Mouse (Mus musculus): Measurements from ENCODE around the gene Stip1. TPM values are rescaled to one million over a fixed set of nuclear protein-coding genes. Genes with fewer than 3 reads are reported as not detected.

Stip1 gene
- total and polyA plus RNA-seq, 3 experiments = 178 to 314 (median 202) TPM

DNA sequence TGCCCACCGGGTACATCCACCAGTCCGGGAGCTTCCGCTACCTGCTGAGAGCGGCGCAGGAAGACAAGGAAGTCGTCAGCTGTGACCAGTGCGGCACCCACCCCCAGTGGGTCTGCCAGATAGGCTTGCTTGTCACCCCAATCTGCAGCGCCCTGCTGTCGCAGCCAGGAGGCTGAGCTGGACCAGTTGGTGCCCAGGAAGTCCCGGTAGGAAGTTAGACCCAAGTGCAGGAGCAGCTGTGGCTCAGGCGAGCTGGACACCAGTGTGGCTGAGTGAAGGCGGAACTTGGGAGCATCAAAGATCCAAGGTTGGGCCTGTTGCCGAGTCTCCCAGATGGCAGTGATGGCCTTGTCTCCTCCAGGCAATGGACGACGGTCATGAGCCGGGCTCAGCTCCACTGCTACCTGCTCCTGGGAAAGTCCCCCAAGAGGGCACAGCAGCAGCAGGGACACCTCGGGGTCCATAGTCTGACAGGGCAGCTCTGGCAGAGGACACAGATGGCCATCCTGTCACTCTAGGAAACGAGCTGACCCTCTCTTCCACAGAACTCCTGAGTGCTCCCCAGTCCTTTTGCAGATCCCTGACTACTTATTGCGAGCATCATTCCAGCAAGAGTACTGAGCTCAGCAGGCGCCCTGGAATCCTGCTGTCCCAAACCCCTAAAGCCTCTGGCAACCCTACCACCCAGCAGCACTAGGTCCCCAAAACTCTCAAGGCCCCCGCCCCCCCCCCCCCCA is 44.3 kb downstream of the Stip1 start:
- Histone ChIP-seq H3K27ac (ENCODE audit: insufficient read depth, low read depth) (no peak overlapping the region), H3K9ac (ENCODE audit: insufficient read depth, low read depth) (peak overlapping the region; percentile 62), H3K4me3 (replicated peaks in 1 of 3; ENCODE audit: low read depth in 2 of 3, low read length in 2 of 3, poor library complexity in 1 of 3) (peak overlapping the region; percentile 63 to 90 (median 69)), H3K36me3 (replicated peaks in 1 of 2; ENCODE audit: control insufficient read depth in 1 of 2, insufficient read depth in 1 of 2, low read length in 1 of 2) (peaks cover 24 to 30% of the 10 kb centered on the region in 2 experiments), H3K4me2 (ENCODE audit: insufficient read depth, low read depth, poor library complexity, severe bottlenecking) (peak overlapping the region; percentile 67), H3K27me3 (replicated peaks) (no peaks in the 10 kb centered on the region), H3K9me3 (replicated peaks; ENCODE audit: low read length) (no peaks in the 10 kb centered on the region), H3K79me2 (replicated peaks; ENCODE audit: control insufficient read depth, extremely low read depth, insufficient read depth, poor library complexity, severe bottlenecking) (no peaks in the 10 kb centered on the region), H3K4me1 (ENCODE audit: control insufficient read depth in 1 of 2, insufficient read depth in 2 of 2) (peaks cover 4 to 56% of the 10 kb centered on the region in 2 experiments)
- TF ChIP-seq CHD1 (IDR thresholded peaks at IDR 0.05; ENCODE audit: low read depth, low read length) = no peak
- no peak for TF ChIP-seq UBTF (IDR thresholded peaks at IDR 0.05; ENCODE audit: low read depth, low read length)
- TF ChIP-seq USF2 (conservative IDR thresholded peaks at IDR 0.05; ENCODE audit: low read depth, low read length) = no peak
- TF ChIP-seq MAZ (IDR thresholded peaks at IDR 0.05; ENCODE audit: low read depth, low read length) = no peak
- TF ChIP-seq MXI1 (IDR thresholded peaks at IDR 0.05; ENCODE audit: low read depth, low read length) = peak; percentile 3; the same call in 1 of the 2 replicates
- peak; percentile 50 for TF ChIP-seq SIN3A (IDR thresholded peaks at IDR 0.05; ENCODE audit: low read length)
- TF ChIP-seq HCFC1 (IDR thresholded peaks at IDR 0.05; ENCODE audit: low read depth, low read length) = no peak
- no peak for TF ChIP-seq ELF1 (IDR thresholded peaks at IDR 0.05; ENCODE audit: low read depth, low read length)
- TF ChIP-seq CTCF (conservative IDR thresholded peaks at IDR 0.05 in 1 of 2, IDR thresholded peaks at IDR 0.05 in 1 of 2; ENCODE audit: low read depth in 2 of 2, low read length in 2 of 2) = no peak
- 0 out of 2 replicates have a peak, but pooled peaks have one; percentile 8 for TF ChIP-seq ZMIZ1 (IDR thresholded peaks at IDR 0.05; ENCODE audit: low read depth, low read length)
- no peak for TF ChIP-seq MEF2A (IDR thresholded peaks at IDR 0.05; ENCODE audit: borderline replicate concordance, low read depth, low read length)
- no peak for DNase-seq (ENCODE audit: extremely low read depth)
- in situ Hi-C loops (cut with MboI; ENCODE audit: low pct_ligation_motif_present, low pct_unique_long_range_greater_than_20kb, low sequenced_read_pairs) = no loop called here
- dilution Hi-C loops (cut with MboI; ENCODE audit: extremely low pct_ligation_motif_present, extremely low pct_unique_long_range_greater_than_20kb, low sequenced_read_pairs) = no loop called here

DNA sequence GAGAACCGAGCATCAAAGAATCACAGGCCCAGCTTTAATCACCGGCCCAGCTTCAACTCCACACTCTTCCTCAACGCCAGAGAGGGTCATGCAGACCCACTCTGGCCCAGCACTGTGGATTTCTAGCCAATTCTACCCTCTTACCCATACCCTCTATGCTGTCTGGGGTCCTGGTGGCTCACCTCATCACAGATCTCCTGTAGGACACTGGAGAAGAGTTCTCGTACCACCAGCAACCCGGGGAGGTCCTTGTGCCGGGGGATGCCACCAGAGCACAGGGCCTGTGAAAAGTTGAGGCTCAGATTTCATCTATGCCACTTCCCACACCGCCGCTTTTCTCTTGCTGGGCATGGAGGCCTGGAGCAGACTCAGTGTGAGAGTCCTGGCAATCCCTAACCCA is 45.3 kb downstream of the Stip1 start:
- H3K4me3 ChIP-seq (replicated peaks in 1 of 3; ENCODE audit: low read depth in 2 of 3, low read length in 2 of 3, poor library complexity in 1 of 3) = peak overlapping the region in 2 of 3 experiments; percentile 69 to 90

More for the DNA sequence above, 45.3 kb downstream of the Stip1 start:
- in situ Hi-C loops (cut with MboI; ENCODE audit: low pct_ligation_motif_present, low pct_unique_long_range_greater_than_20kb, low sequenced_read_pairs) (no loop called here), dilution Hi-C loops (cut with MboI; ENCODE audit: extremely low pct_ligation_motif_present, extremely low pct_unique_long_range_greater_than_20kb, low sequenced_read_pairs) (no loop called here)
- no peak for DNase-seq (ENCODE audit: extremely low read depth)
- Histone ChIP-seq H3K27ac (ENCODE audit: insufficient read depth, low read depth) (no peak overlapping the region), H3K4me2 (ENCODE audit: insufficient read depth, low read depth, poor library complexity, severe bottlenecking) (peak overlapping the region; percentile 67), H3K27me3 (replicated peaks) (no peaks in the 10 kb centered on the region), H3K9me3 (replicated peaks; ENCODE audit: low read length) (no peaks in the 10 kb centered on the region), H3K36me3 (replicated peaks in 1 of 2; ENCODE audit: control insufficient read depth in 1 of 2, insufficient read depth in 1 of 2, low read length in 1 of 2) (peaks cover 15 to 25% of the 10 kb centered on the region in 2 experiments), H3K4me1 (ENCODE audit: control insufficient read depth in 1 of 2, insufficient read depth in 2 of 2) (peaks cover 4 to 48% of the 10 kb centered on the region in 2 experiments), H3K79me2 (replicated peaks; ENCODE audit: control insufficient read depth, extremely low read depth, insufficient read depth, poor library complexity, severe bottlenecking) (no peaks in the 10 kb centered on the region), H3K9ac (ENCODE audit: insufficient read depth, low read depth) (peak overlapping the region; percentile 62; the same call in 1 of the 2 replicates)
- TF ChIP-seq RAD21 (IDR thresholded peaks at IDR 0.05; ENCODE audit: low read depth, low read length) (no peak), USF1 (IDR thresholded peaks at IDR 0.05; ENCODE audit: low read depth, low read length) (no peak), MAZ (IDR thresholded peaks at IDR 0.05; ENCODE audit: low read depth, low read length) (no peak), HCFC1 (IDR thresholded peaks at IDR 0.05; ENCODE audit: low read depth, low read length) (no peak), JUND (conservative IDR thresholded peaks at IDR 0.05; ENCODE audit: low read depth, low read length) (no peak), MAFK (IDR thresholded peaks at IDR 0.05; ENCODE audit: insufficient replicate concordance, low read length) (no peak), PAX5 (IDR thresholded peaks at IDR 0.05; ENCODE audit: low read length) (no peak), TBP (conservative IDR thresholded peaks at IDR 0.05; ENCODE audit: low read depth, low read length) (no peak), MYC (IDR thresholded peaks at IDR 0.05; ENCODE audit: low read depth, low read length) (no peak), IRF4 (IDR thresholded peaks at IDR 0.05; ENCODE audit: low read depth, low read length) (no peak), NRF1 (IDR thresholded peaks at IDR 0.05; ENCODE audit: low read depth, low read length) (no peak), POLR2AphosphoS2 (IDR thresholded peaks at IDR 0.05; ENCODE audit: low read depth, low read length) (no peak), MXI1 (IDR thresholded peaks at IDR 0.05; ENCODE audit: low read depth, low read length) (no peak), CTCF (conservative IDR thresholded peaks at IDR 0.05 in 1 of 2, IDR thresholded peaks at IDR 0.05 in 1 of 2; ENCODE audit: low read depth in 2 of 2, low read length in 2 of 2) (no peak), USF2 (conservative IDR thresholded peaks at IDR 0.05; ENCODE audit: low read depth, low read length) (no peak), ELF1 (IDR thresholded peaks at IDR 0.05; ENCODE audit: low read depth, low read length) (no peak)
